Mouse (Mus musculus) lung, embryonic 16.5 days (tissue): ENCODE measurements around the gene Sulf2. TPM values are rescaled to one million over a fixed set of nuclear protein-coding genes. Genes with fewer than 3 reads are reported as not detected.

Experiments used
- ATAC-seq: fragments of 200-750 bp; cut with Nextera tagmentation; 2 replicates; pipeline ENCODE4 v1.8.0; 2017; ENCODE audit warnings: low read depth, mild to moderate bottlenecking, moderate library complexity
- H3K27ac ChIP-seq: fragments of 300-500 bp; sonication (generic); 2 replicates; pipeline ENCODE4 v1.5.1; 2014; ENCODE audit warnings: mild to moderate bottlenecking, control low read depth, low read length
- H3K27me3 ChIP-seq: fragments of 300-500 bp; sonication (generic); 2 replicates; pipeline ENCODE4 v1.6.1; 2014; ENCODE audit warnings: low read depth, low read length, mixed read lengths; ENCODE audit not compliant: control insufficient read depth, insufficient read depth
- H3K36me3 ChIP-seq: fragments of 300-500 bp; sonication (generic); 2 replicates; pipeline ENCODE4 v1.6.1; 2014; ENCODE audit warnings: low read length; ENCODE audit not compliant: control insufficient read depth, insufficient read depth
- H3K4me1 ChIP-seq: fragments of 300-500 bp; sonication (generic); replicated peaks from 2 replicates; pipeline ENCODE4 v1.6.1; 2014; ENCODE audit warnings: low read length, mixed read lengths; ENCODE audit not compliant: control insufficient read depth, insufficient read depth
- H3K4me2 ChIP-seq: fragments of 300-500 bp; sonication (generic); 2 replicates; pipeline ENCODE4 v1.6.1; 2014; ENCODE audit warnings: low read depth, low read length, control low read depth
- H3K4me3 ChIP-seq: fragments of 300-500 bp; sonication (generic); 2 replicates; pipeline ENCODE4 v1.5.1; 2014; ENCODE audit warnings: mild to moderate bottlenecking, low read length, control low read depth
- H3K9ac ChIP-seq: fragments of 300-500 bp; sonication (generic); 2 replicates; pipeline ENCODE4 v1.6.1; 2014; ENCODE audit warnings: low read length, control low read depth
- H3K9me3 ChIP-seq: fragments of 300-500 bp; sonication (generic); 2 replicates; pipeline ENCODE4 v1.6.1; 2016; ENCODE audit warnings: low read length; ENCODE audit not compliant: control insufficient read depth
- WGBS: fragments of 180-500 bp; shearing (Covaris S2); extraction: QIAGEN DNeasy Blood & Tissue Kit; methylation state at CpG from one replicate; pipeline ENCODE4 v1.1.7; 2014; 5-methylcytosine and 5-hydroxymethylcytosine counted together
- polyA plus RNA-seq: library from polyadenylated mRNA; unstranded; fragments of >200 nt; fragmentation: Nextera tagmentation; extraction: Ambion mirVana; gene quantifications from 2 replicates; pipeline ENCODE4 v1.2.1, GENCODE M21; 2015

Gene Sulf2
- polyA plus RNA-seq, 1 experiment from 2014 or later = 28.2 TPM

GRCm38 (mm10) chr2:166180744-166181508, 25.5 kb upstream of the Sulf2 start:
- no peaks in the 10 kb centered on the region for H3K9me3 ChIP-seq
- H3K9ac ChIP-seq = no peak overlapping the region
- no peaks in the 10 kb centered on the region for H3K27me3 ChIP-seq
- no peak overlapping the region for H3K4me3 ChIP-seq
- H3K4me1 ChIP-seq = peaks cover 15% of the 10 kb centered on the region
- H3K4me2 ChIP-seq = no peak overlapping the region
- ATAC-seq = peak; percentile 87
- no peaks in the 10 kb centered on the region for H3K36me3 ChIP-seq
- WGBS = 15% methylated on average over 11 of the region's 11 CpGs
- peak overlapping the region; percentile 47; the same call in 1 of the 2 replicates for H3K27ac ChIP-seq

DNA sequence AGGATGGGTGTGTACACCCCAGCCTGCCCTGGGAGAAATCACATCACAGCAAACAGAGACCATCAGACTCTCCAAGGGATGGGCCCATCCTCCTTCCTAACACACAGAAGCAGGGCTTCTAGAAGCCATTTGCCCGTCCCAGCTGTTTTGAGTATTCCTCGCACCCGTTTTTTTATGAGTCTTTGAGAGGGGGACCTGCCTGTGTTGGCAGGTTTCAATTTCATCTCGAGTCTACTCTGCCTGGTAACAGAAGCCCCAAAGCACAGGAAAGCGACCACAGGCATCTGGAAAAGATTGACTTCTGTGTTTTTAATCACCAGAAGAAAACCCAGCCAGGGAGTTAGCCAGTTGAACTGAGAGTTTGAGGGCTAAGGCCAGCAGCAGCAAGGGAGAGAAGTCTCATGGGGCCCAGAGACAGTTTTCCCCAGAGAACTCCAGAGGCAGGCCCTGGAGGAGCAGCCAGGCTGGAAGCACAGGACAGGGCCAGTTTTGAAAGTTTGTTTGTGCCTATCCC, 24.7 kb upstream of the Sulf2 start:
- no peak overlapping the region for H3K4me3 ChIP-seq
- H3K9me3 ChIP-seq = no peaks in the 10 kb centered on the region
- no peak overlapping the region for H3K4me2 ChIP-seq
- 0 out of 2 replicates have a peak, but pooled peaks have one; percentile 19 for ATAC-seq
- H3K4me1 ChIP-seq = peaks cover 15% of the 10 kb centered on the region
- no peak overlapping the region for H3K9ac ChIP-seq
- H3K27me3 ChIP-seq = no peaks in the 10 kb centered on the region
- no peaks in the 10 kb centered on the region for H3K36me3 ChIP-seq
- H3K27ac ChIP-seq = peak overlapping the region; percentile 47
- WGBS = 25% methylated on average over 5 of the region's 5 CpGs

DNA sequence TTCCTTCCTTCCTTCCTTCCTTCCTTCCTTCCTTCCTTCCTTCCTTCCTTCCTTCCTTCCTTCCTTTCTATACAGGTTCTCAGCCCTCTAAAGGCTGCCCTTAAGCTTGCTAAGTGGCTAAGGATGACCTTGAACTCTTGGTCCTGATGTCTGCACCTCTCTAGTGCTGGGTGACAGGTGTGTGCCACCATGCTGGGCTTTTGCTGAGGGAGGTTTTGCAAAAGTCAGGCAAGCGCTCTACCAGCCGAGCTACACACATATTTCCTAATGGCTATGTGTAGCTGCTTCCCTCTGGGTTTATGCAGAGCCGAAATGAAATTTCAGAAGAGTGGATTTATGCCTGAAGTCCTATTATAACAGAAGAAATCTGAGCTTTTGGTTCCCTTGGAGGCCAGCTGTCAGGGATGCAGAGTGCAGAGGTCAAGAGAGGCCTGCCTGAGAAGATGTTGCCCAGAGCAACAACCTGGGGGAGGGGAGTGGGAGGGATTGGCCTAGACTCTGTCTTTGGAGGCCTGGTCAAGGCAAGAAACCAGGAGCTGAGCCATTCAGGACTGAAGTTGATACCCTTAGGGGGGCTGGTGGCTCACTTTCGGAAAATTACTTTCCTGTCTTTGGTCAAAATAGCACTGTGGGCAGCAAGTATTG, 24.1 kb upstream of the Sulf2 start:
- no peak for ATAC-seq
- Histone ChIP-seq H3K9ac (no peak overlapping the region), H3K4me2 (no peak overlapping the region), H3K4me3 (no peak overlapping the region), H3K9me3 (no peaks in the 10 kb centered on the region), H3K27me3 (no peaks in the 10 kb centered on the region), H3K27ac (peak overlapping the region; percentile 47; the same call in 1 of the 2 replicates), H3K36me3 (no peaks in the 10 kb centered on the region), H3K4me1 (peaks cover 15% of the 10 kb centered on the region)
- WGBS = 72% methylated on average over 4 of the region's 4 CpGs

- no peak overlapping the region for H3K9ac ChIP-seq
- H3K9me3 ChIP-seq = no peaks in the 10 kb centered on the region
- peak overlapping the region; percentile 19; the same call in 1 of the 2 replicates for H3K4me2 ChIP-seq
- WGBS = 48% methylated on average over 8 of the region's 8 CpGs
- H3K4me3 ChIP-seq = no peak overlapping the region
- H3K36me3 ChIP-seq = no peaks in the 10 kb centered on the region
- H3K27ac ChIP-seq = no peak overlapping the region
- ATAC-seq = no peak
- H3K27me3 ChIP-seq = peaks cover 2% of the 10 kb centered on the region; the same call in 1 of the 2 replicates
- H3K4me1 ChIP-seq = peaks cover 12% of the 10 kb centered on the region
These were observed 20.2 kb upstream of the Sulf2 start for GRCm38 (mm10) chr2:166175552-166176136.

DNA sequence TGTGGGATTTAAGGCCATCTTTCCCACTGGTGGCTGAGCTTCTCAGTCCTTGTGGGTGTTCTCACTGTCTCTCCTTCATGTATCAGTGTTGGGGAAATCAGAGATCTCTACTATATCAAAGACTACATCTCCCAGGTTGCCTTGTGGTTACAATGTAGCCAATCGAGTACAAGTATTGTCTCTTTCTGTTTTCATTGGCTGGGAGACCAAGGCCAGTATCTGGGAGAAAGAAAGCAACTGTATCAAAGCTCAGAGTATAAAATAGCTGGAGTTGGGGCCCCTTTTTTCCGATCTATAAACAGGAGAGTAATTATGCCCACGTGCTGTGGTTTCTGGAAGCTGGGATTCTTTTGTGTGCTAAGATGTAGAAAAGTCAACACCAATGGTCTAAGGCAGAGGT, 19.7 kb upstream of the Sulf2 start:
- peak; percentile 29; the same call in 1 of the 2 replicates for ATAC-seq
- no peaks in the 10 kb centered on the region for H3K36me3 ChIP-seq
- H3K9ac ChIP-seq = no peak overlapping the region
- H3K9me3 ChIP-seq = no peaks in the 10 kb centered on the region
- 15% methylated on average over 3 of the region's 3 CpGs for WGBS
- H3K4me1 ChIP-seq = peaks cover 12% of the 10 kb centered on the region
- peaks cover 2% of the 10 kb centered on the region; the same call in 1 of the 2 replicates for H3K27me3 ChIP-seq
- no peak overlapping the region for H3K4me3 ChIP-seq
- no peak overlapping the region for H3K27ac ChIP-seq
- H3K4me2 ChIP-seq = peak overlapping the region; percentile 19; the same call in 1 of the 2 replicates

DNA sequence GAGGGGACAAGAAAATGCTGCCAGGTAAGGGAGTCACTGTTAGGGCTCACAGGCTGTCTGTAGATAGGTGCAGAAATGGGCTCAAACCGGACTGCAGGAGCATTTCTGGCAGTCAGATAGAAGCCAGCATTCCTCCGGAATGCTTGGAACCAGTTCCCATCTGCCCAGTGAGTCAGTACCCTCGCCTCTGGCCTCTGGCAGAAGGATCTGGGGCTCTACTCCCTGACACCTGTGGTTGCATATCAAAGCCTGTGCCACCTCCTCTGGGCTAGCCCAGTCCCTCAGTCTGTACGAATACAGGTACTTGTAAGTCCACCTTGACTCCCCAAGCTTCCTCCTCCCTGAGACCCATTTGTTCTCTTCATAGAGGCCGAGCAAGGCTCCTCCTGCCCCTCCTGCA, 17.7 kb upstream of the Sulf2 start:
- Histone ChIP-seq H3K4me3 (no peak overlapping the region), H3K9ac (no peak overlapping the region), H3K27me3 (peaks cover 2% of the 10 kb centered on the region; the same call in 1 of the 2 replicates), H3K9me3 (no peaks in the 10 kb centered on the region), H3K4me2 (no peak overlapping the region), H3K27ac (no peak overlapping the region), H3K4me1 (peaks cover 12% of the 10 kb centered on the region), H3K36me3 (no peaks in the 10 kb centered on the region)
- WGBS = 69% methylated on average over 5 of the region's 5 CpGs
- ATAC-seq = no peak

- no peaks in the 10 kb centered on the region for H3K36me3 ChIP-seq
- H3K27ac ChIP-seq = no peak overlapping the region
- no peak overlapping the region for H3K4me2 ChIP-seq
- no peak overlapping the region for H3K4me3 ChIP-seq
- peak; percentile 76 for ATAC-seq
- peaks cover 12% of the 10 kb centered on the region for H3K4me1 ChIP-seq
- H3K9ac ChIP-seq = no peak overlapping the region
- H3K9me3 ChIP-seq = no peaks in the 10 kb centered on the region
- WGBS = 26% methylated on average over 7 of the region's 7 CpGs
- peaks cover 2% of the 10 kb centered on the region; the same call in 1 of the 2 replicates for H3K27me3 ChIP-seq
These were observed 14.7 kb upstream of the Sulf2 start for GRCm38 (mm10) chr2:166170173-166170572.

- ATAC-seq = no peak
- Histone ChIP-seq H3K9ac (no peak overlapping the region), H3K9me3 (no peaks in the 10 kb centered on the region), H3K4me2 (no peak overlapping the region), H3K27ac (no peak overlapping the region), H3K4me3 (no peak overlapping the region), H3K27me3 (peaks cover 2% of the 10 kb centered on the region; the same call in 1 of the 2 replicates), H3K4me1 (peaks cover 12% of the 10 kb centered on the region), H3K36me3 (no peaks in the 10 kb centered on the region)
- WGBS = 43% methylated on average over 7 of the region's 7 CpGs
These were observed 13.4 kb upstream of the Sulf2 start for GRCm38 (mm10) chr2:166168868-166169267.

GRCm38 (mm10) chr2:166167387-166167786, 11.9 kb upstream of the Sulf2 start:
- Histone ChIP-seq H3K4me3 (no peak overlapping the region), H3K27ac (no peak overlapping the region), H3K4me2 (no peak overlapping the region), H3K4me1 (peaks cover 12% of the 10 kb centered on the region), H3K9ac (no peak overlapping the region), H3K27me3 (no peaks in the 10 kb centered on the region), H3K9me3 (no peaks in the 10 kb centered on the region), H3K36me3 (no peaks in the 10 kb centered on the region)
- 84% methylated on average over 2 of the region's 2 CpGs for WGBS
- ATAC-seq = no peak
